In genomic region chr15:68366816-68367215, GRCm38 (mm10) we compare ENCODE assay signal across 16 mouse cellular contexts.
"Had no signal": no experiment of that assay in that cellular context is flagged by ENCODE, and none has a peak within 500 bp of the region (broad histone marks: within the 10 kb centered on the region; RNA-seq: fewer than 3 reads in every experiment).

No protein-coding gene starts in this region.

- H3K4me2 ChIP-seq: liver, embryonic 13.5 days; lung, embryonic 14.5 days; midbrain, embryonic 12.5 days; midbrain, embryonic 15.5 days; neural tube, embryonic 12.5 days; stomach, embryonic 15.5 days had no signal

- H3K27ac ChIP-seq: hindbrain, postnatal 0 days; left cerebral cortex, adult 2 months; liver, embryonic 13.5 days; macrophage; midbrain, embryonic 12.5 days; midbrain, embryonic 15.5 days; neural tube, embryonic 12.5 days; stomach, embryonic 15.5 days had no signal

- H3K4me3 ChIP-seq: left cerebral cortex, adult 2 months; liver, embryonic 13.5 days; midbrain, embryonic 12.5 days; midbrain, embryonic 15.5 days; neural tube, embryonic 12.5 days; stomach, embryonic 15.5 days had no signal

- ATAC-seq: hindbrain, postnatal 0 days; inflammation-experienced regulatory T-cells, adult 6 months; intestine, embryonic 16.5 days; midbrain, embryonic 15.5 days had no signal

- H3K4me1 ChIP-seq: stomach, embryonic 15.5 days had no signal

- H3K27me3 ChIP-seq: liver, embryonic 13.5 days; midbrain, embryonic 12.5 days; midbrain, embryonic 15.5 days; neural tube, embryonic 12.5 days; stomach, embryonic 15.5 days had no signal

- H3K9me3 ChIP-seq: liver, embryonic 13.5 days; midbrain, embryonic 12.5 days; midbrain, embryonic 15.5 days; neural tube, embryonic 12.5 days; stomach, embryonic 15.5 days had no signal

- H3K9ac ChIP-seq: liver, embryonic 13.5 days; lung, embryonic 14.5 days; midbrain, embryonic 12.5 days; midbrain, embryonic 15.5 days; neural tube, embryonic 12.5 days; stomach, embryonic 15.5 days had no signal

- DNase-seq: layer of hippocampus, postnatal 36 days; liver, embryonic 13.5 days; lung, embryonic 14.5 days; retina, postnatal 1 day; right cerebral cortex, postnatal 25 days; spleen, adult 18-20 months; thymus, postnatal 25 days had no signal

- H3K36me3 ChIP-seq: liver, embryonic 13.5 days; midbrain, embryonic 12.5 days; midbrain, embryonic 15.5 days; neural tube, embryonic 12.5 days; stomach, embryonic 15.5 days had no signal
